ENCODE assay signal across 8 mouse cellular contexts in the genomic region with DNA sequence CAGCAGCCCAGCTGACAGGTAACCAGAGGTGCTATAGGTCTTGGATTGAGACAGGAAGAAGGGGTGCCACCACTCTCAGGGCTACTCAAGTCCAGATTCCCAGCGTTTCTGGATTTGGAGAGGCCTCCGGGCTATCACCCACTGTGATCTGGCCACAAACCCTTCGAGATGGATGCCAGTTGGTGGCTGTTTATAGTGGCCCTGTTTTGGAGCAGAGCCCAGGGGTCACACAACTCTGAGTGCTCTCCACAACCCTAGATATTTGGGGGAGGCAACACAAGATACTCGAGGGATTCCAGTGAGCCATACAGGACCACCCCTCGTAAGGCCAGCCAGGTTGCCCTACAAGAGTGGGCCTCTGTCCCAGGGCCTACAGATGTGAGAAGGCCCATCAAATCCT. TPM values are rescaled to one million over a fixed set of nuclear protein-coding genes. Genes with fewer than 3 reads are reported as not detected.
A peak's percentile ranks its signal among the peaks of the same experiment; 100 is the strongest.
DNase-seq lines count a peak whose midpoint lies in the region; ATAC-seq and TF ChIP-seq lines count a peak whose summit lies in the region.

No protein-coding gene starts in this region.

- H3K79me2 ChIP-seq in C2C12 (ENCODE audit: control insufficient read depth, insufficient read depth), result peaks cover 81% of the 10 kb centered on the region

- no peaks in the 10 kb centered on the region for H3K36me3 ChIP-seq in C2C12 (ENCODE audit: control insufficient read depth, insufficient read depth)
- H3K36me3 ChIP-seq in forebrain, embryonic 14.5 days (ENCODE audit: control insufficient read depth, insufficient read depth, low read length), result no peaks in the 10 kb centered on the region
- no peaks in the 10 kb centered on the region for H3K36me3 ChIP-seq in liver, embryonic 15.5 days (replicated peaks)

- WGBS in forebrain, embryonic 14.5 days, result 14% methylated on average over 5 of the region's 5 CpGs
- WGBS in liver, embryonic 15.5 days (ENCODE audit: insufficient replicate concordance), result 11% methylated on average over 5 of the region's 5 CpGs

- peak overlapping the region; percentile 64 for H3ac ChIP-seq in C2C12 (ENCODE audit: control insufficient read depth, insufficient read length, low read depth)

- no peak for TF ChIP-seq CTCF in gastrocnemius, adult 2 months (IDR thresholded peaks at IDR 0.05)
- no peak for TF ChIP-seq CTCF in C2C12 (IDR thresholded peaks at IDR 0.05; ENCODE audit: control insufficient read depth, insufficient read depth, insufficient read length)

- H3K4me3 ChIP-seq in gastrocnemius, adult 2 months, result peak overlapping the region; percentile 96
- peak overlapping the region; percentile 46 for H3K4me3 ChIP-seq in C2C12 (ENCODE audit: insufficient read depth, poor library complexity, severe bottlenecking)
- peak overlapping the region; percentile 93 for H3K4me3 ChIP-seq in forebrain, embryonic 14.5 days (ENCODE audit: low read depth, low read length)
- peak overlapping the region; percentile 84 for H3K4me3 ChIP-seq in liver, embryonic 15.5 days (replicated peaks)

- ATAC-seq in forebrain, embryonic 14.5 days, result no peak
- no peak for ATAC-seq in liver, embryonic 15.5 days (ENCODE audit: insufficient read depth)
- ATAC-seq in monocyte, adult 5-6 weeks (replicated peaks; ENCODE audit: insufficient number of reproducible peaks, low FRiP score, low TSS enrichment, poor library complexity, severe bottlenecking), result no peak

- peak overlapping the region; percentile 99 for H3K9ac ChIP-seq in forebrain, embryonic 14.5 days (ENCODE audit: low read length)
- H3K9ac ChIP-seq in liver, embryonic 15.5 days, result peak overlapping the region; percentile 91

- H3K9me3 ChIP-seq in forebrain, embryonic 14.5 days (replicated peaks; ENCODE audit: control insufficient read depth, low read length), result no peaks in the 10 kb centered on the region
- H3K9me3 ChIP-seq in liver, embryonic 15.5 days (replicated peaks), result no peaks in the 10 kb centered on the region

- peaks cover 63% of the 10 kb centered on the region for H3K79me3 ChIP-seq in C2C12 (ENCODE audit: low read depth)

- H3K4me1 ChIP-seq in forebrain, embryonic 14.5 days (ENCODE audit: control insufficient read depth, insufficient read depth, low read length), result peaks cover 22% of the 10 kb centered on the region
- H3K4me1 ChIP-seq in liver, embryonic 15.5 days (replicated peaks), result peaks cover 69% of the 10 kb centered on the region

- H3K27ac ChIP-seq in gastrocnemius, adult 2 months, result peak overlapping the region; percentile 91
- no peak overlapping the region for H3K27ac ChIP-seq in forebrain, embryonic 14.5 days (ENCODE audit: low read depth, low read length)
- H3K27ac ChIP-seq in liver, embryonic 15.5 days (replicated peaks), result peak overlapping the region; percentile 82

- H3K4me2 ChIP-seq in forebrain, embryonic 14.5 days (ENCODE audit: low read length), result peak overlapping the region; percentile 92
- H3K4me2 ChIP-seq in liver, embryonic 15.5 days, result peak overlapping the region; percentile 93

- intact Hi-C loops in gastrocnemius, adult 2 months (cut with DNase I), result no loop called here

- DNase-seq in gastrocnemius, adult 2 months, result peak; percentile 18
- no peak for DNase-seq in gastrocnemius, postnatal 10 days
- no peak for DNase-seq in forebrain, embryonic 14.5 days (ENCODE audit: low spot score)
- DNase-seq in ovary, postnatal 10 days (ENCODE audit: low spot score), result no peak
- no peak for DNase-seq in left cerebral cortex, adult 18-20 months (ENCODE audit: low spot score in 2 of 2)

- no peaks in the 10 kb centered on the region for H3K27me3 ChIP-seq in C2C12 (ENCODE audit: control insufficient read depth, insufficient read depth, insufficient read length)
- H3K27me3 ChIP-seq in forebrain, embryonic 14.5 days (replicated peaks; ENCODE audit: control insufficient read depth, insufficient read depth, low read length), result no peaks in the 10 kb centered on the region
- no peaks in the 10 kb centered on the region for H3K27me3 ChIP-seq in liver, embryonic 15.5 days

TF ChIP-seq in C2C12, 6 proteins besides CTCF, POLR2A, EP300 and RAD21:
- TF ChIP-seq CEBPB (IDR thresholded peaks at IDR 0.05; ENCODE audit: low read depth) (no peak), FOSL1 (IDR thresholded peaks at IDR 0.05; ENCODE audit: insufficient read depth, low read length, poor library complexity, severe bottlenecking) (no peak), USF1 (IDR thresholded peaks at IDR 0.05; ENCODE audit: low read depth) (no peak), MYOG (IDR thresholded peaks at IDR 0.05; ENCODE audit: control insufficient read depth, extremely low read depth, insufficient read length) (no peak), MAX (IDR thresholded peaks at IDR 0.05) (no peak), MYOD1 (IDR thresholded peaks at IDR 0.05; ENCODE audit: control insufficient read depth, insufficient read length, low read depth) (no peak)

RNA-seq across cellular contexts. Expression of gene Phf2, which starts 1.8 kb away (rescaled TPM):
- 10 to 100 TPM; 33.8 to 34.7 TPM for total RNA-seq in gastrocnemius, adult 2 months (2021)
- total RNA-seq in gastrocnemius, postnatal 10 days (2021), result 10 to 100 TPM; 26.8 to 30.3 TPM
- 20.1 TPM for polyA plus RNA-seq in C2C12 (2012; fragmentation: generic; extraction: Trizol)
- 10.6 and 11.3 TPM in 2 replicates for polyA plus RNA-seq in forebrain, embryonic 14.5 days (2014; fragmentation: Nextera tagmentation; extraction: Ambion mirVana)
- 1.7 and 2.0 TPM in 2 replicates for polyA plus RNA-seq in liver, embryonic 15.5 days (2015; fragmentation: Nextera tagmentation; extraction: Ambion mirVana)
- 10.0 to 17.8 TPM (median 13.7 TPM) in 3 replicates for total RNA-seq in monocyte, adult 5-6 weeks (2017)
- 10 to 100 TPM; 34.8 to 39.7 TPM for total RNA-seq in left cerebral cortex, adult 18-20 months (2021)

Comparison
In these comparisons a context has a peak if more than half of its experiments do, and no peak if none do; other contexts are left out.
1. H3K4me3 ChIP-seq: peak in every context shown above with its lines; median percentile 96 in gastrocnemius, adult 2 months; 93 in forebrain, embryonic 14.5 days; 84 in liver, embryonic 15.5 days; 46 in C2C12.